Mouse (Mus musculus): ENCODE results near the gene Chdh. TPM values are rescaled to one million over a fixed set of nuclear protein-coding genes. Genes with fewer than 3 reads are reported as not detected.

Chdh gene
- polyA plus RNA-seq, 1 experiment from 2014 or later = 0.06 TPM

- no peaks in the 10 kb centered on the region for H3K27me3 ChIP-seq
- H3K27ac ChIP-seq (replicated peaks) = no peak overlapping the region
- H3K36me3 ChIP-seq = peaks cover 100% of the 10 kb centered on the region
- ATAC-seq (ENCODE audit: low FRiP score, low read depth) = no peak
- no peak overlapping the region for H3K9ac ChIP-seq (replicated peaks)
- no peak overlapping the region for H3K4me3 ChIP-seq
- H3K4me1 ChIP-seq = no peaks in the 10 kb centered on the region
- H3K9me3 ChIP-seq = no peaks in the 10 kb centered on the region
- 94% methylated on average over 9 of the region's 9 CpGs for WGBS
- no peak overlapping the region for H3K4me2 ChIP-seq (replicated peaks)
Observed at GRCm38 (mm10) chr14:29987739-29988138, 21.1 kb upstream of the Chdh start.

- no peaks in the 10 kb centered on the region for H3K9me3 ChIP-seq
- H3K27me3 ChIP-seq = no peaks in the 10 kb centered on the region
- H3K4me3 ChIP-seq = no peak overlapping the region
- H3K9ac ChIP-seq (replicated peaks) = no peak overlapping the region
- no peak overlapping the region for H3K4me2 ChIP-seq (replicated peaks)
- ATAC-seq (ENCODE audit: low FRiP score, low read depth) = no peak
- H3K36me3 ChIP-seq = peaks cover 100% of the 10 kb centered on the region
- whole genome bisulfite sequencing = 96% methylated on average over 4 of the region's 4 CpGs
- H3K27ac ChIP-seq (replicated peaks) = no peak overlapping the region
- H3K4me1 ChIP-seq = no peaks in the 10 kb centered on the region
Observed at GRCm38 (mm10) chr14:29988337-29988736, 20.5 kb upstream of the Chdh start.

GRCm38 (mm10) chr14:29994976-29995375 lies 13.8 kb upstream of the Chdh start:
- no peak overlapping the region for H3K27ac ChIP-seq (replicated peaks)
- no peak for ATAC-seq (ENCODE audit: low FRiP score, low read depth)
- no peak overlapping the region for H3K4me3 ChIP-seq
- WGBS = 89% methylated on average over 4 of the region's 4 CpGs
- H3K36me3 ChIP-seq = peaks cover 85% of the 10 kb centered on the region
- no peak overlapping the region for H3K9ac ChIP-seq (replicated peaks)
- no peaks in the 10 kb centered on the region for H3K4me1 ChIP-seq
- no peak overlapping the region for H3K4me2 ChIP-seq (replicated peaks)
- no peaks in the 10 kb centered on the region for H3K27me3 ChIP-seq
- H3K9me3 ChIP-seq = no peaks in the 10 kb centered on the region

- Histone ChIP-seq H3K36me3 (peaks cover 73% of the 10 kb centered on the region), H3K9me3 (no peaks in the 10 kb centered on the region), H3K9ac (replicated peaks) (no peak overlapping the region), H3K4me2 (replicated peaks) (no peak overlapping the region), H3K27ac (replicated peaks) (no peak overlapping the region), H3K4me1 (no peaks in the 10 kb centered on the region), H3K4me3 (no peak overlapping the region), H3K27me3 (no peaks in the 10 kb centered on the region)
- WGBS = 92% methylated on average over 11 of the region's 11 CpGs
- no peak for ATAC-seq (ENCODE audit: low FRiP score, low read depth)
Observed at GRCm38 (mm10) chr14:29996000-29996751, 12.6 kb upstream of the Chdh start.

- Histone ChIP-seq H3K9me3 (no peaks in the 10 kb centered on the region), H3K27me3 (no peaks in the 10 kb centered on the region), H3K4me2 (replicated peaks) (no peak overlapping the region), H3K4me3 (no peak overlapping the region), H3K36me3 (peaks cover 61% of the 10 kb centered on the region), H3K9ac (replicated peaks) (no peak overlapping the region), H3K27ac (replicated peaks) (no peak overlapping the region), H3K4me1 (no peaks in the 10 kb centered on the region)
- ATAC-seq (ENCODE audit: low FRiP score, low read depth) = no peak
Observed at GRCm38 (mm10) chr14:29997345-29997744, 11.5 kb upstream of the Chdh start.

GRCm38 (mm10) chr14:29998747-29999474 lies 9.9 kb upstream of the Chdh start:
- H3K9me3 ChIP-seq = no peaks in the 10 kb centered on the region
- no peak overlapping the region for H3K9ac ChIP-seq (replicated peaks)
- 78% methylated on average over 13 of the region's 13 CpGs for WGBS
- H3K4me1 ChIP-seq = no peaks in the 10 kb centered on the region
- H3K27ac ChIP-seq (replicated peaks) = no peak overlapping the region
- no peak overlapping the region for H3K4me3 ChIP-seq
- H3K36me3 ChIP-seq = peaks cover 45% of the 10 kb centered on the region
- no peaks in the 10 kb centered on the region for H3K27me3 ChIP-seq
- no peak overlapping the region for H3K4me2 ChIP-seq (replicated peaks)
- no peak for ATAC-seq (ENCODE audit: low FRiP score, low read depth)

- 86% methylated on average over 3 of the region's 3 CpGs for WGBS
- no peak overlapping the region for H3K4me3 ChIP-seq
- H3K4me2 ChIP-seq (replicated peaks) = no peak overlapping the region
- no peak overlapping the region for H3K27ac ChIP-seq (replicated peaks)
- no peaks in the 10 kb centered on the region for H3K9me3 ChIP-seq
- no peak for ATAC-seq (ENCODE audit: low FRiP score, low read depth)
- H3K9ac ChIP-seq (replicated peaks) = no peak overlapping the region
- no peaks in the 10 kb centered on the region for H3K4me1 ChIP-seq
- no peaks in the 10 kb centered on the region for H3K27me3 ChIP-seq
- peaks cover 40% of the 10 kb centered on the region for H3K36me3 ChIP-seq
Observed at GRCm38 (mm10) chr14:29999475-29999811, 9.4 kb upstream of the Chdh start.

- ATAC-seq (ENCODE audit: low FRiP score, low read depth) = no peak
- Histone ChIP-seq H3K27me3 (peaks cover 25% of the 10 kb centered on the region), H3K36me3 (no peaks in the 10 kb centered on the region), H3K4me3 (no peak overlapping the region), H3K27ac (replicated peaks) (no peak overlapping the region), H3K9ac (replicated peaks) (no peak overlapping the region), H3K4me1 (peaks cover 9% of the 10 kb centered on the region), H3K4me2 (replicated peaks) (no peak overlapping the region), H3K9me3 (no peaks in the 10 kb centered on the region)
- 81% methylated on average over 10 of the region's 10 CpGs for WGBS
Observed at GRCm38 (mm10) chr14:30009864-30010560, 1.2 kb downstream of the Chdh start.

GRCm38 (mm10) chr14:30011886-30012560 lies 3.2 kb downstream of the Chdh start:
- 84% methylated on average over 10 of the region's 10 CpGs for WGBS
- H3K27me3 ChIP-seq = peaks cover 25% of the 10 kb centered on the region
- peaks cover 9% of the 10 kb centered on the region for H3K4me1 ChIP-seq
- H3K4me2 ChIP-seq (replicated peaks) = no peak overlapping the region
- H3K27ac ChIP-seq (replicated peaks) = no peak overlapping the region
- no peaks in the 10 kb centered on the region for H3K9me3 ChIP-seq
- no peak for ATAC-seq (ENCODE audit: low FRiP score, low read depth)
- H3K36me3 ChIP-seq = no peaks in the 10 kb centered on the region
- no peak overlapping the region for H3K4me3 ChIP-seq
- no peak overlapping the region for H3K9ac ChIP-seq (replicated peaks)

- 75% methylated on average over 10 of the region's 10 CpGs for WGBS
- no peak for ATAC-seq (ENCODE audit: low FRiP score, low read depth)
Observed at GRCm38 (mm10) chr14:30014487-30014886, 5.7 kb downstream of the Chdh start.

GRCm38 (mm10) chr14:30015008-30015407 lies 6.2 kb downstream of the Chdh start:
- WGBS = 68% methylated on average over 1 of the region's 1 CpGs

More at GRCm38 (mm10) chr14:30014487-30014886, 5.7 kb downstream of the Chdh start:
- no peak overlapping the region for H3K4me2 ChIP-seq (replicated peaks)
- H3K27ac ChIP-seq (replicated peaks) = no peak overlapping the region
- H3K4me3 ChIP-seq = no peak overlapping the region
- no peaks in the 10 kb centered on the region for H3K9me3 ChIP-seq
- H3K27me3 ChIP-seq = peaks cover 8% of the 10 kb centered on the region
- no peaks in the 10 kb centered on the region for H3K36me3 ChIP-seq
- H3K9ac ChIP-seq (replicated peaks) = no peak overlapping the region
- H3K4me1 ChIP-seq = no peaks in the 10 kb centered on the region

GRCm38 (mm10) chr14:30016666-30017065 lies 7.8 kb downstream of the Chdh start:
- H3K27me3 ChIP-seq = no peaks in the 10 kb centered on the region
- H3K36me3 ChIP-seq = no peaks in the 10 kb centered on the region
- no peaks in the 10 kb centered on the region for H3K4me1 ChIP-seq
- H3K9me3 ChIP-seq = no peaks in the 10 kb centered on the region
- WGBS = 92% methylated on average over 5 of the region's 5 CpGs
- ATAC-seq (ENCODE audit: low FRiP score, low read depth) = no peak
- no peak overlapping the region for H3K27ac ChIP-seq (replicated peaks)
- H3K9ac ChIP-seq (replicated peaks) = no peak overlapping the region
- no peak overlapping the region for H3K4me3 ChIP-seq
- no peak overlapping the region for H3K4me2 ChIP-seq (replicated peaks)

More at GRCm38 (mm10) chr14:30015008-30015407, 6.2 kb downstream of the Chdh start:
- Histone ChIP-seq H3K4me3 (no peak overlapping the region), H3K27ac (replicated peaks) (no peak overlapping the region), H3K9me3 (no peaks in the 10 kb centered on the region), H3K4me1 (no peaks in the 10 kb centered on the region), H3K27me3 (peaks cover 3% of the 10 kb centered on the region), H3K36me3 (no peaks in the 10 kb centered on the region), H3K4me2 (replicated peaks) (no peak overlapping the region), H3K9ac (replicated peaks) (no peak overlapping the region)
- ATAC-seq (ENCODE audit: low FRiP score, low read depth) = no peak
